Mouse (Mus musculus) kidney, embryonic 16.5 days (tissue): ENCODE measurements at regions not wholly inside any gene's neighbourhood (a gene's known extent, or its start where the extent isn't known, plus 50 kb on each side); places are given as distances from the start of the nearest gene placed in this dataset.

Experiments
- ATAC-seq: fragments of 200-750 bp; cut with Nextera tagmentation; 2 replicates; pipeline ENCODE4 v1.8.0; 2017; ENCODE audit warnings: moderate TSS enrichment; ENCODE audit not compliant: low FRiP score, low TSS enrichment
- H3K27ac ChIP-seq: fragments of 300-500 bp; sonication (generic); 2 replicates; pipeline ENCODE4 v1.5.1; 2014; ENCODE audit warnings: low read length
- H3K27me3 ChIP-seq: fragments of 300-500 bp; sonication (generic); 2 replicates; pipeline ENCODE4 v1.6.1; 2014; ENCODE audit warnings: low read length, control low read depth, mixed read lengths; ENCODE audit not compliant: insufficient read depth
- H3K36me3 ChIP-seq: fragments of 300-500 bp; sonication (generic); 2 replicates; pipeline ENCODE4 v1.6.1; 2014; ENCODE audit warnings: low read length, control low read depth, mixed read lengths; ENCODE audit not compliant: insufficient read depth
- H3K4me1 ChIP-seq: fragments of 300-500 bp; sonication (generic); 2 replicates; pipeline ENCODE4 v1.6.1; 2014; ENCODE audit warnings: low read length, control low read depth, mixed read lengths; ENCODE audit not compliant: insufficient read depth
- H3K4me2 ChIP-seq: fragments of 300-500 bp; sonication (generic); replicated peaks from 2 replicates; pipeline ENCODE4 v1.6.1; 2014; ENCODE audit warnings: low read depth, low read length
- H3K4me3 ChIP-seq: fragments of 300-500 bp; sonication (generic); 2 replicates; pipeline ENCODE4 v1.5.1; 2014; ENCODE audit warnings: mild to moderate bottlenecking, low read length
- H3K9ac ChIP-seq: fragments of 300-500 bp; sonication (generic); replicated peaks from 2 replicates; pipeline ENCODE4 v1.6.1; 2014; ENCODE audit warnings: low read length
- H3K9me3 ChIP-seq: fragments of 300-500 bp; sonication (generic); 2 replicates; pipeline ENCODE4 v1.6.1; 2016; ENCODE audit warnings: low read length, control low read depth
- WGBS: fragments of 180-500 bp; shearing (Covaris S2); extraction: QIAGEN DNeasy Blood & Tissue Kit; methylation state at CpG from one replicate; pipeline ENCODE4 v1.1.7; 2014; 5-methylcytosine and 5-hydroxymethylcytosine counted together

DNA sequence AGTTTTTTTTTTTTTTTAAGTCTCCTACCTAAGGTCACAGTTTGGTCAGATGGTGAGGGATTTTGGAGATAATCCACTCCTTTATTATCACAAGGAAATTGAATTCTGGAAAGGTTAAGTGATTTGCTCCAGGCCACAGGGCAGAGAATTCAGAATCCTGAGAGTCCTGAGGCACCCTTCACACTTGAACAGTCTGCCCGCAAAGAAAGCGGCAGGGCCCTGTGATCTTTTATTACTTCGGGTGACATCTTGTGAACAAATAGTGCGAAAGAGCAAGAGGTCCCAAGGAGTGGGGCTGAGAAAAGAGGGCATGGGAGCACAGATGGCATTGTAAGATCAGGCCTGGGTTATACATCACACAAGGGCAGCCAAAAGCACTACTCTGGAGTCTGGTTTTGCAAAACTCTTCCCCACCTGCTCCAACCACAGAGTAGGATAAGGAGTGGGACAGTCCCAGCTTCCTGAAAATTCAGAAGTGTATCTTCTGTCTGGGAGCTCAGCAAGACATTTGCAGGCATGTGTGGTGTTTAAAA is 150.5 kb upstream of the Wdr11 start:
- Histone ChIP-seq H3K27me3 (no peaks in the 10 kb centered on the region), H3K4me2 (no peak overlapping the region), H3K27ac (no peak overlapping the region), H3K36me3 (no peaks in the 10 kb centered on the region), H3K9me3 (no peaks in the 10 kb centered on the region), H3K9ac (no peak overlapping the region), H3K4me3 (no peak overlapping the region), H3K4me1 (no peaks in the 10 kb centered on the region)
- ATAC-seq = peak; percentile 84
- WGBS = 13% methylated on average over 4 of the region's 4 CpGs

GRCm38 (mm10) chr7:129469496-129469895 is 122.2 kb upstream of the Wdr11 start:
- Histone ChIP-seq H3K4me1 (no peaks in the 10 kb centered on the region), H3K4me2 (no peak overlapping the region), H3K4me3 (no peak overlapping the region), H3K27ac (no peak overlapping the region), H3K9me3 (no peaks in the 10 kb centered on the region), H3K36me3 (no peaks in the 10 kb centered on the region), H3K9ac (no peak overlapping the region), H3K27me3 (no peaks in the 10 kb centered on the region)
- WGBS = 3% methylated on average over 3 of the region's 3 CpGs
- ATAC-seq = peak; percentile 73

- 82% methylated on average over 5 of the region's 5 CpGs for WGBS
- Histone ChIP-seq H3K4me2 (no peak overlapping the region), H3K4me3 (no peak overlapping the region), H3K4me1 (no peaks in the 10 kb centered on the region), H3K27ac (no peak overlapping the region), H3K9me3 (no peaks in the 10 kb centered on the region), H3K27me3 (no peaks in the 10 kb centered on the region), H3K36me3 (no peaks in the 10 kb centered on the region), H3K9ac (no peak overlapping the region)
- ATAC-seq = no peak
Measured at GRCm38 (mm10) chr7:129483736-129484135, 107.9 kb upstream of the Wdr11 start.

DNA sequence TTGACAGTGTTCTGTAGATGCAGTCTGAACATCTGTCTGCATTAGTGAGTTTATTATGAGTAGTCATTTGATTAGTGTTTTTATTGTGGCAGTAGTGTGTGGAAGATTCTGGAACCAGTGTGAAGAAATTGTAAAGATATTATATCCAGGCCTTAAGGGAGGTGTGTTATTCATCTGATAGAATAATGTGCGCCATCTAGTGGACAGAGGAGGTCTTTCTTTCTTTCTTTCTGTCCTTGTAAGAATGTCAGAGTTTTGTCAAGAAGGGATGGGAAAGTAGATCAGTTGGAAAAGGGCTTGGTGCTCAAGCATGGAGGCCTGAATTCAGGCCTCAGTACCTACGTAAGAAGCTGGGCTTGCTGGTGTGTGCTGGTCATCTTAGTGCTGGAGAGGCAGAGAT is 84.8 kb upstream of the Wdr11 start:
- no peak for ATAC-seq
- Histone ChIP-seq H3K27ac (no peak overlapping the region), H3K4me2 (no peak overlapping the region), H3K9me3 (no peaks in the 10 kb centered on the region), H3K36me3 (no peaks in the 10 kb centered on the region), H3K4me1 (peaks cover 11% of the 10 kb centered on the region; the same call in 1 of the 2 replicates), H3K4me3 (no peak overlapping the region), H3K9ac (no peak overlapping the region), H3K27me3 (no peaks in the 10 kb centered on the region)
- WGBS = 32% methylated on average over 2 of the region's 2 CpGs

DNA sequence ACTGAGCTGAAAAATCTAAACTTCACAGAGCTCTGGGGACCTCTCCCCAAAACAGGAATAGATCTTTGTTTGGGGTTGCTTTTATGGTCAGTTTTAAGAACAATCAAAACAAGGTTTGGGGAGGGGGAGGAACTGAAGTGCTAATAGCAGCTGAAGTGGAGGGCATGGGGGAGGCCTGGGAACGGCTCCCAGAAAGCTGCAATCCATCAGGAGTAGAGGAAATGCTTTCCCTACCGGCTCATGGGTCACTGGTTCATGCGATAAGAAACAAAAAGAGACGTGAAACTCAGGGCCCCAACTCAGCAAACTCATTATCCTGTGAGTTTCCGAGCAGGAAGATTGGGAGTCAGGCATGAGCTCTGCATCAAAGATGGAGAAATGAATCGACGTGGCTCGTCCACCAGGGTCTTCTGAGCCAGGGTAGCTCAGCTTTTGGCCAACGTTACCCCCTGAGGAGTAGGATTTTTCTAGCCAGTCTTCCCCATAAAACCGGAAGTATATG is 82.0 kb upstream of the Wdr11 start:
- H3K4me3 ChIP-seq = no peak overlapping the region
- 10% methylated on average over 10 of the region's 10 CpGs for WGBS

GRCm38 (mm10) chr7:129514619-129515018 is 77.0 kb upstream of the Wdr11 start:
- Histone ChIP-seq H3K4me3 (no peak overlapping the region), H3K9me3 (no peaks in the 10 kb centered on the region), H3K27ac (no peak overlapping the region), H3K4me1 (peaks cover 7% of the 10 kb centered on the region; the same call in 1 of the 2 replicates), H3K9ac (no peak overlapping the region), H3K27me3 (no peaks in the 10 kb centered on the region), H3K36me3 (no peaks in the 10 kb centered on the region), H3K4me2 (no peak overlapping the region)
- peak; percentile 74; the same call in 1 of the 2 replicates for ATAC-seq
- 36% methylated on average over 7 of the region's 7 CpGs for WGBS

More for the DNA sequence above, 82.0 kb upstream of the Wdr11 start:
- Histone ChIP-seq H3K4me1 (peaks cover 11% of the 10 kb centered on the region; the same call in 1 of the 2 replicates), H3K27ac (peak overlapping the region; percentile 62), H3K27me3 (no peaks in the 10 kb centered on the region), H3K9ac (no peak overlapping the region), H3K36me3 (no peaks in the 10 kb centered on the region), H3K9me3 (no peaks in the 10 kb centered on the region), H3K4me2 (no peak overlapping the region)
- ATAC-seq = peak; percentile 76

DNA sequence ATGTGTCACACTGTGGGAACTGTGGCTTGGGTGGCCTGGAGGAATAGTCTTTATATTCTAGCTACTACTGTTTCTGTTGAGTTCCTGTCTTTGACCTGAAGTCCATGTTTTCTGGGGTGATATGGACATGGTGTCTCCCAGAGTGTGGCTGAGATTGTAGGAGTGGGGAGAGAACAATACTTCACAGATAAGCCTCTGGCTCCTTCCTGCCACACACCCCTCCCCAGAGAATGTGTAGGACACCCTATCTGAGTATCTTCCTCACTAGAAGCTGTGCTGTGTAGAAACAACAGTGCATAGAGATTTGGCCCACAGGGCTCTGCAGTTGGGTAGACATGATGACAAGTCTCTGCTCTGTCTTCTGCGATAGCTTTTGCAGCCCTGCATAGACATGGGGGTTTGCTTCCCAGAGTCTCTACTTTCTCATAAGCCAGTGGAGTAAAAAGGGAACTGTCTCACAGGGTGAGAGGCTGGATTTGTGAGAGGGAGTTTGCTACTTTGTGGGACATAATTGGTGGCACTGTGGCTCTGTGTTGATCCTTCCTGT is 67.2 kb upstream of the Wdr11 start:
- Histone ChIP-seq H3K9me3 (no peaks in the 10 kb centered on the region), H3K36me3 (no peaks in the 10 kb centered on the region), H3K9ac (no peak overlapping the region), H3K27me3 (no peaks in the 10 kb centered on the region), H3K4me1 (peaks cover 4% of the 10 kb centered on the region; the same call in 1 of the 2 replicates), H3K4me2 (no peak overlapping the region), H3K4me3 (no peak overlapping the region), H3K27ac (no peak overlapping the region)
- WGBS = 94% methylated on average over 1 of the region's 1 CpGs
- no peak for ATAC-seq

GRCm38 (mm10) chr7:129525985-129526384 is 65.7 kb upstream of the Wdr11 start:
- no peak for ATAC-seq
- Histone ChIP-seq H3K4me2 (no peak overlapping the region), H3K9ac (no peak overlapping the region), H3K27me3 (no peaks in the 10 kb centered on the region), H3K36me3 (no peaks in the 10 kb centered on the region), H3K27ac (no peak overlapping the region), H3K4me1 (peaks cover 4% of the 10 kb centered on the region; the same call in 1 of the 2 replicates), H3K4me3 (no peak overlapping the region), H3K9me3 (no peaks in the 10 kb centered on the region)
- 26% methylated on average over 3 of the region's 3 CpGs for WGBS

GRCm38 (mm10) chr7:129528263-129528662 is 63.4 kb upstream of the Wdr11 start:
- Histone ChIP-seq H3K27ac (no peak overlapping the region), H3K9ac (no peak overlapping the region), H3K4me3 (no peak overlapping the region), H3K4me2 (no peak overlapping the region), H3K9me3 (no peaks in the 10 kb centered on the region), H3K4me1 (peaks cover 4% of the 10 kb centered on the region; the same call in 1 of the 2 replicates), H3K36me3 (no peaks in the 10 kb centered on the region), H3K27me3 (no peaks in the 10 kb centered on the region)
- no peak for ATAC-seq
- WGBS = 73% methylated on average over 6 of the region's 6 CpGs

GRCm38 (mm10) chr7:129533366-129533905 is 58.2 kb upstream of the Wdr11 start:
- no peak overlapping the region for H3K4me3 ChIP-seq
- H3K4me1 ChIP-seq = peaks cover 2% of the 10 kb centered on the region; the same call in 1 of the 2 replicates
- no peak overlapping the region for H3K4me2 ChIP-seq
- H3K27me3 ChIP-seq = no peaks in the 10 kb centered on the region
- no peak for ATAC-seq
- H3K27ac ChIP-seq = no peak overlapping the region
- H3K36me3 ChIP-seq = no peaks in the 10 kb centered on the region
- WGBS = 77% methylated on average over 6 of the region's 6 CpGs
- H3K9ac ChIP-seq = no peak overlapping the region
- H3K9me3 ChIP-seq = no peaks in the 10 kb centered on the region
